Mouse (Mus musculus) hematopoietic stem cell, adult 5-6 weeks (primary cell): ENCODE measurements around the gene Trim25. TPM values are rescaled to one million over a fixed set of nuclear protein-coding genes. Genes with fewer than 3 reads are reported as not detected.
"Not testable (repeated sequence)": the region's sequence is repeated elsewhere in the genome, so short reads cannot be mapped to it uniquely, and the experiment has no call there.

ENCODE experiments used
- ATAC-seq, 2 experiments: fragments of 125-278 bp in 1 of 2; replicated peaks in 1 of 2; 2 replicates each; pipeline ENCODE4 v1.8.0; 2016 to 2017; ENCODE audit warnings: inconsistent platforms in 2 of 2, mild to moderate bottlenecking in 2 of 2, moderate number of reproducible peaks in 2 of 2, low read depth in 1 of 2, moderate TSS enrichment in 1 of 2; ENCODE audit not compliant: low FRiP score in 2 of 2, poor library complexity in 2 of 2, severe bottlenecking in 2 of 2, insufficient read depth in 1 of 2, low TSS enrichment in 1 of 2
- total RNA-seq: library from RNA; stranded (forward); fragments of 172-1452, 232-1000 nt; gene quantifications from 2 replicates; pipeline ENCODE4 v1.2.3, GENCODE M21; 2017

The Trim25 gene
- total RNA-seq, 1 experiment from 2014 or later, result 26.1 TPM

DNA sequence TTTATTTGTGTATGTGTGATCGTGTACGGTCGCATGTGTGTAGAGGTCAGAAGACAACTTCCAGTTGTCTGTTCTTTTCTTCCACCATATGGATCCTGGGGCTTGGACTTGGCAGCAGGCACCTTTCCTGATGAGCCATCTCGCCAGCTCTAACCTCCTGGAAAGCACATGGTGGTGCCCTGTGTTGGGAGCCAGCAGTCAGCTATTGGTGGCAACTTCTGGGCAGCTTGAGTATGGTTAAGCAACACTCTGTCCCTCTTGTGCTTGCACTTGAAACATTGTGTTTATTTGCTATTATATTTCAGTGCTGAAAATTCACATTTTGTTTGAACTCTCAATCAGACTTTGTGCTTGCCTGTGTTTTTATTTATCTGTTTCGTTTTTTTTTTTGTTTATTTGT, 10.2 kb upstream of the Trim25 start:
- ATAC-seq, result no peak

- ATAC-seq, result peak; percentile 64 to 71
Observed at GRCm38 (mm10) chr11:88989530-88989929, 9.6 kb upstream of the Trim25 start.

- no peak for ATAC-seq
Observed at GRCm38 (mm10) chr11:88993186-88993585, 6.0 kb upstream of the Trim25 start.

DNA sequence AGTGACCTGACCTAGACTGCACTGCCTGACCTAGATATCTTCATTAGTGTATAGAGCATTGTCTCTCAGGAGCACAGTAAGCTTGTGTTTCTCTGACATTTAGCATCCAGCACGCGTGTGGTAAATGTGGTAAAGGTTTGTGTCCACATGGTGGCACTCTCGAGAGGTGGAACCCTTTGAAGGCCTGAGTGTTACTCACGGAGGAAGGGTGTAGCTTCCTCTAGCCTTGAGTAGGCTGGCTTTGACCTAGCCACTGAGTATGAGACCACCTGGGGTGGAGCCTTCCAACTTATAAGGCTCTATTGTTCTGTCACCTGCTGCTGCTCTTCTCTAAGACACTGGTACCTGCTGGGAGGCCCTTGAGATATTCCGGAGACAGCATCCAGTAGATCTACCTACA, 5.6 kb upstream of the Trim25 start:
- ATAC-seq, result peak; percentile 88 to 91

DNA sequence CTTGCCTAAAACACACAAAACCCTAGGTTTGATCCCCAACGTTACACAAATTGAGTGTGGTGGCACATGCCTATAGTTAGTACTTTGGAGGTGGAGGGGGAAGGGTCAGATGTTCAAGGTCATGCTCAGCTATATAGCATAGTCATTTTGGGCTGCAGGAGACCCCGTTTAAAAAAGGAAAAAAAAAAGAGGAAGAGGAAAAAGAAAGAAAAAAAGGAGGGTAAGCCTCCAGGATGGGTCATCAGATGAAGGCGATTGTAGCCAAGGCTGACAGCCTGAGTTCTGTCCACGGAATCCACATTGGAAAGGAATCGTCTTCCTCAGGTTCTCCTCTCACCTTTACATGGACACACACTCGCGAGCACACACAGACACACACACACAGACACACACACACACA, 4.7 kb upstream of the Trim25 start:
- no peak for ATAC-seq

- no peak for ATAC-seq
Observed at GRCm38 (mm10) chr11:88995616-88996015, 3.6 kb upstream of the Trim25 start.

- ATAC-seq, result no peak
Observed at GRCm38 (mm10) chr11:88996427-88996826, 2.7 kb upstream of the Trim25 start.

GRCm38 (mm10) chr11:88997343-88997742, 1.8 kb upstream of the Trim25 start:
- ATAC-seq, result not testable (repeated sequence)

- no peak for ATAC-seq
Observed at GRCm38 (mm10) chr11:88998406-88998805, 770 bp upstream of the Trim25 start.

DNA sequence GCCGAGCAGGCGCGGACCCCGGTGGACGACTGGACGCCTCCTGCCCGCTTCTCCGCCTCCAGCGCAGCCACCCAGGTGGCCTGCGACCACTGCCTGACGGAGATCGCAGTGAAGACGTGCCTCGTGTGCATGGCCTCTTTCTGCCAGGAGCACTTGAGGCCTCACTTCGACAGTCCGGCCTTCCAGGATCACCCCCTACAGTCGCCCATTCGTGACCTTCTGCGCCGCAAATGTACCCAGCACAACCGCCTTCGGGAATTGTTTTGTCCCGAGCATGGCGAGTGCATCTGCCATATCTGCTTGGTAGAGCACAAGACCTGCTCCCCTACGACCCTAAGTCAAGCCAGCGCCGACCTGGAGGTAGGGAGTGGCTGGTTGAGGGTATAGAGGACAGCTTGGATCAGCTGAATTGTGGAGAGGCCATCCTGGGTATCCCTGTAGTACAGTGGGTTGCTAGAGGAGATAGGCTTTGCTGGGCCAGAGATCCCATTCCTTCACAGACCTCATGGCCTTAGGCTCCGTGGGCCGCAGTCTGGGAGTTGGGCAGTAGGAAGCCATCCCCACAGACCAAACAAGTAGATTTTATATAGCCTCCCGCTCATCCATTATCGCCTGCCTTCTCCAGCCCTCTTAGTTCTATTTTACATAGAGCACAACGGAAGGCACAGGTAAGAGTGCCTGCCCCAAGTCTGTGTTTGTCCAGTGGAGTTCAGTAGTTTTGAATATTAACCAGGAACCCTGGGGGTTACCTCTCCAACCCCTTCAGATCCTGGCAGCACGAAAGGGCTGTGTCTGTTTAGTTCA, 749 bp downstream of the Trim25 start:
- ATAC-seq, result peak in 1 of 2 experiments; percentile 3; a peak in 1 of 4 replicates

DNA sequence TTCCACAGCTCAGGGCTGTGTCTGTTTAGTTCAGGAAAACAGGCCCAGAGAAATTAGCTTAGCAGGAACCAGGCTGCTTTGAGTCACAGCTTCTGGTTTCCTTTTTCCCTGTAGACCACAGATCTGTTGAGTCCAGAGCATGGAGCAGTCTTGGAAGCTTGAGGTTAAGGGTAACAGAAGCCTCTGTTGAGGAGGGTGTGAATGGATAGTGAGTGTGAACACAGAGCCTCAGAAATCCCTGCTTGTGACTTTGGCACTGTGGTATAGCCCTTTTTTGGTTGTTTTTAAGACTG, 1.3 kb downstream of the Trim25 start:
- no peak for ATAC-seq

DNA sequence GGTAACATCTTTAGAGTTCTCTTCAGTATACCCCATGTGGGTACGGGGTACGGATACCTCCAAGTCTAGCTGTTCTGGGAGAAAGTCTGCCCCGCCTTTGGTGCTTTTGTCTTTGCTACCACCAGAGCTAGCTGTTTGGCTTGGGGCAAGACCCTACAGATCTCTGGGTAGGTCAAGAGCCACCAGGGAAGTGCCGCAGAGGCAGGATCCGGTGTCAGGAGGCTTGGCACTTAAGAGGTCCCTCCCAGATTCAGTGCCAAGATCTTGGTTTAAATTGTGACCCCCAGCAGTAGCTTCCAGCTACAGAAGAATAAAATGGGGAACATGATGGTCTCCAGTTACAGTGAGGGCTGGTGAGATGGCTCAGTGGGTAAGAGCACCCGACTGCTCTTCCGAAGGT, 2.4 kb downstream of the Trim25 start:
- ATAC-seq, result no peak

DNA sequence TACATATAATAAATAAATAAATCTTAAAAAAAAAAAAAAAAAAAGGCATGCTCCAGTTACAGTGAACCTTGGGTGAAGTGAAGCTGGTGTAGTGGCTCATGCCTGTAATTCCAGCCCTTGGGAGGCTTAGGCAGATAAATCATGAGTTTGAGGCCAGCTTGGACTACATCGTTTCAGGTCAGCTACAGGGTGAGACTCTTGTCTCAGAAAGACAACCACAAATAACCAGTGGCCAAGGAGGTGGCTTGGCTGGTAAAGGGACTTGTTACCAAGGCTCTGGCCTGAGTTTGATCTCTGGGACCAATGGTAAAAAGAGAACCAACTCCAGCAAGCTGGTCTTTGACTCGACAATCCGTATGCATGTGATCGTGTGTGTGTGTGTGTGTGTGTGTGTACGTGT, 2.9 kb downstream of the Trim25 start:
- no peak for ATAC-seq

DNA sequence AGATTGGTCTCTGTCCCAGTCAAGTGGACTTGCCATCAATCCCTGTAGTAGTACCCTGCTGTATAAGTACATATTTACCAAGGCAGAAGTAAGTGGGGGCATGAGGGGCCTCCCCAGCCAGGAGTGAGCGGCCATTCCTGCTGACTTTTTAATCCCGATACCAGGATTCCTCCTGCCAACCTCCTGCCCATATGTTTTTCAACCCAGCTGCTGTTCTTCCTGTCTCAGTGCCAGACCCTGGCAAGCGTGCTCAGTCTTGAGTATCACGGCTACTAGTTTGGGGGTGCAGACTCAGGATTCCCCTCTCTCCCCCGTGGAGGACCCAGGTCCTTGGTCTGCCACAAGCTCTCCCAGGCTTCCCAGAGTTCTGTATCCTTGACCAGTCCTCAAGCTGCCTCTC, 3.4 kb downstream of the Trim25 start:
- no peak for ATAC-seq

DNA sequence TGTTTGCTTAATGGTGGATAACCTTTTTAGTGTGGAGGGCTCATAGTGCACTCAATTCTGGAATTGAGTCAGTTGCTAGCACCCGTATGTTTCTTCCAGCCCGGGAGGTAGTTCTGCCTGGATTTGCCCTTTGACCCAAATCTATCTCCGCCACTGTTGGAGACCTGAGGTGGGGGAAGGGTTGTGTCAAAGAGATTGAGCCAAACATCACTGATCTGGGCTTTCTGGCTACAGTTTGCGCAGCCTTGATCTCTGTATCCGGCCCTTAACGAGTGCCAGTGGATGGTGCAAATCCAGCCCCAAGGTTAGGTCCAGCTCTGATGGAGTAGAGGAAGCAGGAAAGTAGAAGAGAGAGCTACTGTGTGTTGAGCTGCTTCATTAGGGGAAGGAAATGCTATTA, 3.9 kb downstream of the Trim25 start:
- ATAC-seq, result no peak

- ATAC-seq, result no peak
Observed at GRCm38 (mm10) chr11:89003726-89004125, 4.5 kb downstream of the Trim25 start.

DNA sequence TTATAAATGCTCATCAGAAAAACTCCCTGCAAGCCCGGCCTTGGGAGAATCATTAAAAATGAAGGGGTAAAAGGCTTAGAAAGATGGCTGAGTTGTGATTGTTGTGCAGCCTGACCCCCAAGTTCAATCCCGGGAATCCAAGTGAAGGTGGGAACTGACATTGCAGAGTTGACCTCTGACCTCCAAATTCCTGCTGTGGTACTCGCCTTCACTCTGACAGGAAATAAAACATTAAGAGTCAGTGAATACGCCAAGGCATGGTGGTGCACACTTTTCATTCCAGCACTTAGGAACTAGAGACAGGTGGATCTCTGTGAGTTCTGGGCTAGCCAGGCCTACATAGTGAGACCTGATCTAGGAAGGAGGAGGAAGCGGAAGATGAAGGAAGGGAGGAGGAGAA, 6.3 kb downstream of the Trim25 start:
- no peak for ATAC-seq

GRCm38 (mm10) chr11:89006404-89006803, 7.2 kb downstream of the Trim25 start:
- peak in 1 of 2 experiments; percentile 79; a peak in 1 of 4 replicates for ATAC-seq

DNA sequence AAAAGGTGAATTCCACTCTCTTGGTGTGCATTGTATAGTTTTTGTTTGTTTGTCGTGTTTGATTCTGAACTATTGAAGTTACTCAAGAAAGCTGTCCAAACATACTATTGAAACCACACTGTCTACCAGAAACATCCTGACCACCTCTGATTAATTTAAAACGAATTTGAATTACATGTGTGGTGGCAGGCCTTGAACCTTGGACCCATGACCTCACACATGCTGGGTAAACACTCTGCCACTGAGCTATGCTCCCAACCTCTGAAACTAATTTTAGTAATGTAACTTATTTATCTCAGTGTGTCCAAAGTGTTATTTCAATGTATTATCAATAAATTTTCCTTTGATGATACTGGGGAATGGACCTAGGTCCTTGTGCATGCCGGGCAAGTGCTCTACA, 8.4 kb downstream of the Trim25 start:
- no peak for ATAC-seq
